Mouse (Mus musculus) left cerebral cortex, postnatal 4 days (tissue): ENCODE measurements around the gene Zrsr1. TPM values are rescaled to one million over a fixed set of nuclear protein-coding genes. Genes with fewer than 3 reads are reported as not detected.

Experiments
- DNase-seq: peaks from one replicate; pipeline ENCODE4 v3.0.0-alpha.2; 2022
- intact Hi-C: fragments of 180-260 bp; cut with DNase I; formaldehyde crosslinking; loops from one replicate; pipeline ENCODE4 v1.15.1; 2025
- total RNA-seq, 2 experiments: library from RNA; stranded (reverse); gene quantifications; 2 replicates each; pipeline ENCODE4 v1.2.3; 2021

The Zrsr1 gene
- total RNA-seq, 2 experiments from 2014 or later = 28.8 to 33.1 TPM

GRCm38 (mm10) chr11:22970546-22970945 lies 1.3 kb upstream of the Zrsr1 start:
- intact Hi-C loops = no loop called here
- no peak for DNase-seq

DNA sequence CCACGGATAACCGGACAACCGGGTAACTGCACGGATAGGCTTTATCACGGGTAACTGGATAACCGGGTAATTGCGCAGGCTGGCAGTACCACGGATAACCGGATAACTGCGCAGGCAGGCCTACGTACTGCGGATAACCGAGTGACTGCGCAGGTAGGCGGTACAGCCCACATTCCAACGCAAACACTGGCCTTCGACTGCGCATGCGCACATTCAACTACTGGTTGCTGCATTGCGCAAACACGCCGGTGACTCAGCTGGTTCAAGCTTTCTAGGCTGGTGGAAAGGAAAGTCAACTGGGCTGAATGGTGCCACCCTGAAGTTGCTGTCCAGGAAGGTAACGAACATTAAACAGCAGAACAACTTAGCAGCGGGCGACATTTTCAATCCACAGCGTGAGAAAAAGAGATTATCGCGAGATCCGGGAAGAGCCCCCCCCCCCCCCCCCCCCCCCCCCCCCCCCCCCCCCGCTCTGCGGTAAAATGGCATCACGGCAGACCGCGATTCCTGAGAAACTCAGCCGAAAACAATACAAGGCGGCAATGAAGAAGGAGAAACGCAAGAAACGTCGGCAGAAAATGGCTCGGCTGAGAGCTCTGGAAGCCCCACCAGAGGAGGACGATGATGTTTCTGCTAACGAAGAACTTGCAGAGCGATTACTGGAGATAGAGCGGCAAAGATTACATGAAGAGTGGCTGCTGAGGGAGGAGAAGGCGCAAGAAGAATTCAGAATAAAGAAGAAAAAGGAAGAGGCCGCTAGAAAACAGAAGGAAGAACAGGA lies 1.1 kb downstream of the Zrsr1 start:
- peak; percentile 74 for DNase-seq
- intact Hi-C loops = no loop called here

DNA sequence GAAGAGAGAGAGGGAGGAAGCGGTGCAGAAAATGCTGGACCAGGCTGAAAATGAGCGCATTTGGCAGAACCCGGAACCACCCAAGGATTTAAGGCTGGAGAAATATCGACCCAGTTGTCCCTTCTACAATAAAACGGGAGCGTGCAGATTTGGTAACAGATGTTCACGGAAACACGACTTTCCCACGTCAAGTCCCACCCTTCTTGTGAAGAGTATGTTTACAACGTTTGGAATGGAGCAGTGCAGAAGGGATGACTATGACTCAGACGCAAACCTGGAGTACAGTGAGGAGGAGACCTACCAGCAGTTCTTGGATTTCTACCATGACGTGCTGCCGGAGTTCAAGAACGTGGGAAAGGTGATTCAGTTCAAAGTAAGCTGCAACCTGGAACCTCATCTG lies 1.8 kb downstream of the Zrsr1 start:
- intact Hi-C loops = no loop called here
- no peak for DNase-seq

DNA sequence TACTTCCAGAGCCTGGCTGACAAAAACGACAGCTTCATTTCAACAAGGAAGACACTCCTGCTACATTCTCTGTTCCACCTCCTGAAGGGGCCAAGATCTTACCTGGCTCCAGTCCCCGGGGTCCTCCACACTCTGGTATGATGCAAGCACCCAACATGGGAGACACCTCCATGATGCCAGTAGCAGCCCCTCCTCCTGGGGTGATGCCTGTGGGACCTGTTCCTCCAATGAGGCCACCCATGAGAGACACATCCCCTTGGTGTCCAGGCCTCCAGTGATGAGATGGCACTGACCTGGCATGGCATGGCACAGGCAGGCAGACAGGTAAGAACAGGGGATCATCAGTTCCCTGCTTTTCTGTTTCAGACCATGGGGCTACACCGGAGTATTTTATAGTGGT lies 6.4 kb downstream of the Zrsr1 start:
- intact Hi-C loops = no loop called here
- DNase-seq = peak; percentile 10

DNA sequence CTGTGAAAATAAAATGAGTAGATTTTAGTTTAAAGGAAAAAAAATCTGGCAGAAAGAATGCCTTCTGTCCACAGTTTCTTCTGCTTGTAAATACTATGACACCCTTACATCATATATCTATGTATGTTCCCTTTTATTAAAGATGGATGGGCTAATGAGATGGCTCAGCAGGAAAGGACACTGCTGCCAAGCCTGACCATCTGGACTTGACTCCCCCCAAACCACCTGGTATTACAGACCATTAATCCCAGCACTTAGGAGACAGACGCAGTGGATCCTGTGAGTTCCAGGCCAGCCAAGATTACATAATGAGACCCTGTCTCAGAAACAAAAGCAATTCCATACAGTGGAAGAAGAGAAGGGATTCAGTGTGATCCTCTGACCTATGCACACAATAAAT lies 6.9 kb downstream of the Zrsr1 start:
- intact Hi-C loops = no loop called here
- DNase-seq = peak; percentile 75

- DNase-seq = no peak
- intact Hi-C loops = no loop called here
Observed at GRCm38 (mm10) chr11:22979221-22979620, 7.4 kb downstream of the Zrsr1 start.

- intact Hi-C loops = loop anchor here (10.0 kb wide), 1 partner anchor 756 kb away; no protein-coding TSS in a partner anchor
- DNase-seq = no peak
Observed at GRCm38 (mm10) chr11:22981041-22981440, 9.2 kb downstream of the Zrsr1 start.

DNA sequence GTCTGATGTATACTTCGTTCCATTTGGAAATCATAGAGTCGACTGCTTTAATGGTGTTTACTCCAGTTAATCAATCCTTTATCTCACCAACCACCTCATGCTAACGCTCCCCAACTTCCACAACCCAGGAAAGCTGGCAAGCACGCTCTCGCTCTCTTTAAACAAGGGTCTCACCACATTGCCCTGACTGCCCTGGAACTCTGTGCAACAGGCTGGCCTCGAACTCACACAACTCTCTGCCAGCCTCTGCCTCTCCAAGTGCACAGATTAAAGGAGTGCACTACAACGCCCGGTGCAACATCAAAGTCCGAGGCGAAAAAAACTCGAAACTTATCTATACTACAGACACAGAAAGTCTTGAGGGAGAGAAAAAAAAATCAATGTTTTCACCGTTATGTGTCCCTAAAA lies 9.7 kb downstream of the Zrsr1 start:
- DNase-seq = no peak
- intact Hi-C loops = loop anchor here (10.0 kb wide), 1 partner anchor 757 kb away; no protein-coding TSS in a partner anchor

GRCm38 (mm10) chr11:22981984-22982757 lies 10.4 kb downstream of the Zrsr1 start, which contains the start of the genes Gm28048 and Commd1:
Gene Gm28048, minus strand, starts transcription at chr11:22982090.
Gene Commd1, minus strand, starts transcription at chr11:22982382.
- intact Hi-C loops = loop anchor here (10.0 kb wide), 1 partner anchor 757 kb away; no protein-coding TSS in a partner anchor
- DNase-seq = peak; percentile 97

- DNase-seq = no peak
- intact Hi-C loops = loop anchor here (10.0 kb wide), 1 partner anchor 758 kb away; no protein-coding TSS in a partner anchor
Observed at GRCm38 (mm10) chr11:22982846-22983245, 11.0 kb downstream of the Zrsr1 start.

DNA sequence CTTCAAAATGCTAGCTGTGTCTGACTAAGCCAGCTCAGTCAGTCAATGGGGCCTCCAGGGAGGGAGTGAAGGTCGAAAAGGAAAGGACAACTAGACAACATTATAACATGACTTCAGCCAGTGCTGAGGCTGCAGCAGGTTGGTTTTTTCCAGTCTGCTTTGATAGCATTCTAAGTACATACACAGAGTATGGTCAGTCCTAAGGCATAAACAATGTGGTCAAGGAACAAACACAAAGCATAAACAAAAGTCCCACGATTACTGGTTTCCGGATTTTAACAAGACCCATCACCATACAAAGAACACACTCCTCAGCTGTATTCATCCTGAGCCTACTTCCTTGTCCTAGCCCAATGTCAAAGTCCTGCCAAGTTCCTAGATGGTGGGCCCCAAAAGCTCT lies 13.7 kb downstream of the Zrsr1 start:
- no peak for DNase-seq
- intact Hi-C loops = loop anchor here (10.0 kb wide), 1 partner anchor 761 kb away; no protein-coding TSS in a partner anchor

DNA sequence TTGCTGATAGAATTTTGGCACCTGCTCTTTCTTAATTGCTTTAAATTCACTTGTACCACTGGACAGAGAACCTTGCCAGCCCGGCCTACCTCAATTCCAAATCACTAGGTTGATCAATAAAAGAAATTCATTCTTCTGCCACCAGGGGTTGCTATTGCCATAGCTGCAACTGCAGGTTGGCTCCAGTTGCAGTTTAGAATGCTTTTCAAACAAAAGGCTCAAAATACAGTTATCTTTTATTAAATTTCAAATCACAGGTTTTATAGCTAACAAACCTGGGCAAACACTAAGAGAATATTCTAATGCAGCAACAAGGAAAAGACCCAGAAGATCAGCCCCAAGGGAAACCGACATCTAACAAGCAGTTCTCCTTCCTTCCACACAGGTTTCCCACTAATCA lies 15.6 kb downstream of the Zrsr1 start:
- DNase-seq = no peak
- intact Hi-C loops = loop anchor here (10.0 kb wide), 1 partner anchor 763 kb away; no protein-coding TSS in a partner anchor

DNA sequence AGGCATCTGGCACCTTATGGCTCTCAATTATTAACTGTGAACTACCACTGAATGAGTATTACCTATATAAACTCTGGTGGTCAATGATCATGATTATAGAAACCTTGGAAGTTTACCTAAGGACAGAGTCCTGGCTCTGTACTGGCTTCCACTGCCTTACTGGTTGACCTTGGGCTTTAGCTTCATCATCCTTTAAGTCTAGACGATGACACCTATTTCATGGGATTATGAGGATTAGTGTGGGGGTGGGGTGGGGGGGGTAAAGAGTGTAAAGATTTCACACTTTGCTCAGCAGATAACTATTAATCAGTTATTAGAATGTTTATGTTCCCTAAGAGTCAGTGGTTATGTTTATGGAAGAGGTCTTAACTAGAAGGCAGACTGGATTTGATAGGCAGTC lies 18.0 kb downstream of the Zrsr1 start:
- intact Hi-C loops = loop anchor here (5.0 to 10.0 kb wide), 2 partner anchors 288 to 765 kb away; no protein-coding TSS in a partner anchor
- no peak for DNase-seq

DNA sequence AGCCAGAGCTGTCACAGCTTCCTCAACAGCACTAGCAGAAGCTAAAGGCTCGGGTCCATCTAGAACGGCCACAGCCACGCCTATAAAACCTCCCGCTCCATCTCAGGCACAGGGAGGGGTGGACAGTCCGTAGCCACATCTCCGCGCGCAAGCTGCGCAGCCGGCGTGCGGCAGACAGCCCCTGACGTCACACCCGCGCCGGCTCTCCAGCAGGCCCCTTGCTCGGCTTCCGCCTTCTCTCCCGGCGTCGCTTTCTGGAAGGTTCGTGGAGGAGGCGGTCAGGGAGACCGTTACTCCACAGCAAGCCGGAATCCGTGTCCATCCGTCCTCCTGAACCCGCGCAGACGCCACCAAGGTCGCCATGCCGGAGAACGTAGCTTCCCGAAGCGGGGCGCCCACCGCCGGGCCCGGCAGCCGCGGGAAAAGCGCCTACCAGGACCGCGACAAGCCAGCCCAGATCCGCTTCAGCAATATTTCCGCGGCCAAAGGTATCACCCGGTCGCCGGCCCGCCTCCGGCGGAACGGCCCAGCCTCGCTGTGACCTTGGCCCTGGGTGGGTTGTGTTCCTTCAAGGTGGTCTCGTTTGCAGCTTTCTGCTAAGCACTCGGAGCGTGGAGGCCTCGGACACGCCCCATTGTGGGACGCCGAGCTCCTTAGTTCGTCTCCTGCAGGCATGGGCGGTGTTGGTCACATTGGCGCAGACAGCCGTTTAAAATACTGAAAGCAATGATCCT lies 18.8 kb downstream of the Zrsr1 start, which contains the start of gene Cct4:
Cct4 (plus strand) TSS at position 127 of the 734 bp plus-strand sequence.
- intact Hi-C loops = loop anchor here (5.0 kb wide), 1 partner anchor 287 kb away; no protein-coding TSS in a partner anchor
- peak; percentile 94 for DNase-seq

- DNase-seq = no peak
- intact Hi-C loops = loop anchor here (5.0 kb wide), 1 partner anchor 286 kb away; no protein-coding TSS in a partner anchor
Observed at GRCm38 (mm10) chr11:22991218-22991835, 19.5 kb downstream of the Zrsr1 start.

- intact Hi-C loops = loop anchor here (5.0 kb wide), 1 partner anchor 283 kb away; no protein-coding TSS in a partner anchor
- DNase-seq = no peak
Observed at GRCm38 (mm10) chr11:22994271-22994670, 22.5 kb downstream of the Zrsr1 start.

GRCm38 (mm10) chr11:22995461-22995860 lies 23.7 kb downstream of the Zrsr1 start:
- intact Hi-C loops = no loop called here
- DNase-seq = no peak

DNA sequence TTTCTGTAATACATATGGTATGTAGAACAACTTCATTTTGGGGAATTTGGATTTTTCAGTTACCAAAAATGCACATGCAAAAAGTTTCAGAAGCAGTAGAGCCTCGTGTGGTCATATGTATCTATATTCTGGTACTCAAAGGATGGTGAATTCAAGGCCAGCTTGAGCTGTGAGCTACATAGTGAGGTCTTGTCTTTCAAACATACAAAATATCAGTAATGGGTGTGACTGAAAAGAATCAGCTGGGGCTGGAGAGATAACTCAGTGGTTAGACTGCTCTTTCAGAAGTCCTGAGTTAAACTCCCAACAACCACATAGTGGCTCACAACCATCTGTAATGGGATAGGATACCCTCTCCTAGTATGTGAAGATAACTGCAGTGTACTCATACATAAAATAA lies 26.5 kb downstream of the Zrsr1 start:
- intact Hi-C loops = no loop called here
- DNase-seq = no peak

GRCm38 (mm10) chr11:23005276-23005675 lies 33.5 kb downstream of the Zrsr1 start:
- intact Hi-C loops = loop anchor here (5.0 kb wide), 1 partner anchor 267 kb away; no protein-coding TSS in a partner anchor
- no peak for DNase-seq

- DNase-seq = no peak
Observed at GRCm38 (mm10) chr11:23007166-23007480, 35.3 kb downstream of the Zrsr1 start.

More at GRCm38 (mm10) chr11:23007166-23007480, 35.3 kb downstream of the Zrsr1 start:
- intact Hi-C loops = loop anchor here (5.0 kb wide), 1 partner anchor 265 kb away; no protein-coding TSS in a partner anchor
